Mouse (Mus musculus) hematopoietic stem cell, adult 5-6 weeks (primary cell): ENCODE data around the gene Pex10. TPM values are rescaled to one million over a fixed set of nuclear protein-coding genes. Genes with fewer than 3 reads are reported as not detected.

Experiments used
- ATAC-seq, 2 experiments: fragments of 125-278 bp in 1 of 2; replicated peaks in 1 of 2; 2 replicates each; pipeline ENCODE4 v1.8.0; 2016 to 2017; ENCODE audit warnings: inconsistent platforms in 2 of 2, mild to moderate bottlenecking in 2 of 2, moderate number of reproducible peaks in 2 of 2, low read depth in 1 of 2, moderate TSS enrichment in 1 of 2; ENCODE audit not compliant: low FRiP score in 2 of 2, poor library complexity in 2 of 2, severe bottlenecking in 2 of 2, insufficient read depth in 1 of 2, low TSS enrichment in 1 of 2
- total RNA-seq: library from RNA; stranded (forward); fragments of 172-1452, 232-1000 nt; gene quantifications from 2 replicates; pipeline ENCODE4 v1.2.3, GENCODE M21; 2017

Pex10 gene
- total RNA-seq, result 12.9 and 14.6 TPM in 2 replicates

DNA sequence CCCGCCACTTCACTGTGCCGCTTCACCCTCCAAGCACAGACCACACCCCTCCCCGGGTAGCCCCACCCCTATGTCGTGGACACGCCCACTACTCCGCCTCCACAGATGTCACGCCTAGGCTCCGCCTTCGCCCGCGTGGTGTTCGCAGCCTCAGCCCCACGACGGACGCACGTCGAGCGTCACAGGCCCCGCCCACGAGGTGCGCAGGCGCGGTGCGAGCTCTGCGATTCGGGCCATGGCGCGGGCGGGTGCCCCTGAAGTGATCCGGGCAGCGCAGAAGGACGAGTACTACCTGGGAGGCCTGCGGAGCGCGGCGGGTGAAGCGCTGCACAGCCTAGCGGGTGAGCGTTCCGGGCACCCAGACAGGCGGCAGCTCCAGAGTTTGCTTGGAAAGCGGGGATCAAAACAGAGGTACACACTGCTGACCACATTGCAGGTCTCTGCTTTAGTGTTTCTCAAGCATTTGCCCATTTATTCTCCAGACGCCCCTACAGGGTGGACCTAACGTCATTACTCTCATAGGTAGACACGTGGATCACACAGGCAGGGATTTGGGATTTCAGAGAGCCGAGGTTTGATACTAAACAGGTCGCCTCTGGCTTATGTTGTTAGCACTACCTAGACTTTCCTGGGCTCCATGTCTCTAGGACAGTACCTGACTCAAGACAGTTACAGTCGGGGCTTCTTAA, at the start of gene Pex10:
Gene Pex10 (plus strand): TSS at position 183 of the 689 bp plus-strand sequence.
- peak; percentile 90 to 92 for ATAC-seq

DNA sequence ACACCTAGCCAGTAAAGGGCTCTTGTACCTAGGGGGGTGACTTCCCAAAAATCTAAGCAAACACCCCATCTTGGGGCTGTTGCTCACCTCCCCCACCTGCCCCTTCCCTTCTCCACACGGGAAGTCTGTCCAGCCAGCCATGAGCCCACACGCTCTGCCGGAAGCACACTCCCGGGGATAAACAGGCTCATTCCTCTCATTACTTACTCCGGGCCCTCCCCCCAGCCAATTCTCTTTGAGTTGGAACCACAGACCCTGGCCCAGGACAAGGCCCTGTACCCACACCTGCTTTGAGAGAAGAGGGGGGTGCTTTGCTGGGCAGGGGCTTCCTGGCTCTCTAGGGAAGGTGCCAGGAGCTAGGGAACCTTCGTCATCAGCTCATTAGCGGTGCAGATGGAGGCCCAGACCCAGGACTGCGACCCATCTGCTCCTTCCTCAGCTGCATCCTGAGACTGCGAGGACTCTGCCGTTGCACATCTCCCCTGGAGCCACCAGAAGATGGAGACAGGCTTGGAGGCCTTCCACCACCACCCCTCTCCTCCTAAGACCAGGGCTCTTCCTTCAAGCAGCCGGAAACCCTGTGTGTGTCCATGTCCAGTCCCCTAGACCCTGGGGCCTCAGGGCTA, 49.5 kb upstream of the Pex10 start:
- no peak for ATAC-seq

DNA sequence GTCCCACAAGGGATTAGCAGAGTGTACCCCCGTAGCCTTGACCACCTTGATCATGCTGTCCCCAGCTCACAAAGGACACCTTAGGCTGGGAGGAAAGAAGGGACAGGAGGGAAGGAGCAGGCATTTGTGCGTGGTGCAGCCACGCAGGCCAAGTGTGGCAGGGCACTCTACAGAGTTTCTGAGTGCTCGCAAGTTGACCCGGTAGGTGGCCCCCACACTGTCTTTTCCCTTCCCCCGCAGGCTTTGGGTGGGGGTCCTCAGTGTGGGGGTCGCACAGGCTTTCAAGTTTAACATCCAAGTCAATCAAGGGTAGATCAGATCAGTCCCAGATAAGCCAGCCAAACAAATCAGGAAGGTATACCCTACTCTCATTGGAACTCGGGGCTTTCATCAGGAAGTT, 48.8 kb upstream of the Pex10 start:
- ATAC-seq, result no peak

DNA sequence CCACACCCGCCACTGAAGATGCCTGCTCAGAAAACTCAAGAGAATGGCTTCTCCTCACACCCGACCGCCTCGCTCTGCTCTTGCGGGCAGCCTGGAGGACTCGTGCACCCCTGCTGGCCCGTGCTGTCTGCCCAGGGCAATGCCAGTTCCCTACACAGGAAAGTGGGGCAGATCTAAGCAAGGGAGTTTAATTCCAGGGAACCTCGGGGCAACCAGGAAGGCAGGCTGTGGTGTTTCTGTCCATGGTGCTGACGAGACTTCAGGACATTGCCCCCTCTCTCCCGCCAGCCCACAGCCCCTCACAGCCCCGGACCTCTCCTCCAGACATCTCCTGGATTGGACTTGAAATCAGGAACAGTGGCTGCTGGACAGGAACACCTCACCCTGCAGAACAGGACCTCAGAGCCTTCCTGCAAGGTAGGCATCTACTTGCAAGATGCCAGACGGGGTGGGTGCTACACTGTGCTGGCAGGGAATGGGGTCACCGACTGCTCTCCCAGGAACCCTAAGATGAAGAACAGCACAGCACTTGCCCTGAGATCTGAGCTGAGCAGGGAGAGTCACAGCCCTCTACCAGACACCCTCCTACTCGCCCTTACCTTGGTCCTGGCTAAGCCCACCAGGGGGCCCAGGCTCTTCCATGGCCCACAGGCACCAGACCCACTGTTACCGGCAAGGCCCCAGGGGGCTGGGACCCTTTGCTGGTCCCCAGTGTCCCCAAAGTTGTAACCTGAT, 48.0 kb upstream of the Pex10 start:
- peak; percentile 19 to 53; a peak in 2 of 4 replicates for ATAC-seq

DNA sequence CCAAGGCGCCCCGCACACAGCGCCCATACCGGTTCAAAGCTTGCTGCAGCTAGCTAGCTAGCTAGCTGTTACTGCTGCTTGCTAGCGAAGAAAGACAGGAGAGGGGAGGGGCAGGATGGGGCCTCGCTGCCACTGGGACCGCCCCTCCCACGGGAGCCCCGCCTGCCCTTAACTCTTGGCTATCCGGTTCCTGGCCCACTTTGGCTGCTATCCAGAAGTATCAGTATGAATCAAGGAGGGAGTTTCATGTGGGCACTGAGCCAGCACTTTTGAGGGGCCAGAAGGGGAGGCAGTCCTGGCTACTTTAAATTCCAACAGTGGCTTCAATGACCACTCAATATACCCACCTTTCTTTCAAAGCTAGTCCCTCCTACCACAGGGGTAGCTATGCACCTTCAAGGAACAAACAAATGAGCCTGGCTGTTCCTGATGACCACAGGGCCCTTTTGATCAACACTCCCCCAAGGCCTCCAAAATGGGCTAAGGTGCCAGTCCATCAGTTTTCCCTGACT, 47.4 kb upstream of the Pex10 start:
- no peak for ATAC-seq

DNA sequence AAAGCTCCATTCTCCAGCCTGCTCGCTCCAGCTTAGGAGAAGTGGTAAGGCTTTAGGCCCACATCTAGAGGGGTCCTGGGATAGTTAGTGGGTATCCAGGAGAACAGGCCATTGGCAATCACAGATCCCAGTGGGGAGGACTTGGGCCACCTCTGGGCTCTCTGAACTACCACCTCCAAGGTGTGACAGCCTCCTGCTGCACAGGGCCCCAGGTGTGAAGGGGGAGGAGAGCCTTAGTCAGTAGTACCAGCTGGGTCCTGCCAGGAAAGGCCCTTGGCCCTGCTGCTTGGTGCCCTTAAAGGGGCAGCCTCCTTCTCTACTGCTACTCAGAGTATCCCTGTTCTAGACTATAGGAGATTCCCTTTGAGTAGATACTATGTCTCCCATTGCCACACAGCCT, 46.7 kb upstream of the Pex10 start:
- no peak for ATAC-seq

DNA sequence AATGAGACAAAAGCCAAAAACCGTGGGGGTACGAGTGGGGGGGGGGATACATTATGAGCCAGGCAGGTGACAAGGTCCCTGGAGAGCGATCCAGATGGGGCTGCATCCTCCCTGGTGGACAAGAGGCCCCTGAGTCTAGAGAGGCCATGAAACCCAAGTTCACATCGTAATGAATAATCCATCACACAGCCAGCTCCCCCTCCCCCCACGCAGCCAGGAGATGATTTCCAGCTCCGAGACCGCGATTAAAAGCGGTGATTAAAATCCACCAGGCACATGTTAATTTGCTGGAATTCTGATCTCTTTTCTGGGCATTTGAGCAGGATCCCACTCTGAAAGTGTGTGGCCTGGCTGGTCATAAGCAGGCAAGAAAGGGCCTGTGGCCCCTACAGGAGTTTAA, 46.0 kb upstream of the Pex10 start:
- no peak for ATAC-seq

DNA sequence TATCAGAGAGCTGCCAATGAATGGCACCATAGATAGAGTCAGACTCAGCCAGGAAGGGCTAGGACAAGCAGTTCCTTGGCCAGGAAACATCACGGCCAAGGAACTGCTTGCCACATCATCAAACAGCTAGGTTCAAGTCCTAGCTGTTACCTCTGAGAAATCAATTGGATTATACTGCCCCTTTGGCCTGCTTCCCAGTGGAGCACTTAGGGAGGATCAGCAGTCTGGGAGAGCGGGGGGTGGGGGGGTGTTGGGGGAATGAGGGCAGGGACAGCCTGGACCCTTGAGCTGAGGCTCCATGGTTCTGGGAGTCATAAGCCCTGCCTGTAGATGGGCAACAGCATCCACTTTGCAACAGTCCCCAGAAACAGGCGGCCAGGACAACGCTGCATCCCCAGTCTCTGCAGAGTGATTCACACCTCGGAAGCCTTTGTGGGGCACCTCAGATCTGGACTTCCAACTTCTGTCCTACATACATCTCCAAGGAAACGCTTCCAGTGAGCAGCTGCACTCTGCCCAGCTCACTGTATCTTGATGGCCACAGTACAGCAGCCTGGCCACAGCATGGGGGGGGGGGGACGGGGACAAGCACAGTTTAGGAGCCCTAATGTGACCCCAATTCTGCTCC, 44.5 kb upstream of the Pex10 start:
- ATAC-seq, result no peak

DNA sequence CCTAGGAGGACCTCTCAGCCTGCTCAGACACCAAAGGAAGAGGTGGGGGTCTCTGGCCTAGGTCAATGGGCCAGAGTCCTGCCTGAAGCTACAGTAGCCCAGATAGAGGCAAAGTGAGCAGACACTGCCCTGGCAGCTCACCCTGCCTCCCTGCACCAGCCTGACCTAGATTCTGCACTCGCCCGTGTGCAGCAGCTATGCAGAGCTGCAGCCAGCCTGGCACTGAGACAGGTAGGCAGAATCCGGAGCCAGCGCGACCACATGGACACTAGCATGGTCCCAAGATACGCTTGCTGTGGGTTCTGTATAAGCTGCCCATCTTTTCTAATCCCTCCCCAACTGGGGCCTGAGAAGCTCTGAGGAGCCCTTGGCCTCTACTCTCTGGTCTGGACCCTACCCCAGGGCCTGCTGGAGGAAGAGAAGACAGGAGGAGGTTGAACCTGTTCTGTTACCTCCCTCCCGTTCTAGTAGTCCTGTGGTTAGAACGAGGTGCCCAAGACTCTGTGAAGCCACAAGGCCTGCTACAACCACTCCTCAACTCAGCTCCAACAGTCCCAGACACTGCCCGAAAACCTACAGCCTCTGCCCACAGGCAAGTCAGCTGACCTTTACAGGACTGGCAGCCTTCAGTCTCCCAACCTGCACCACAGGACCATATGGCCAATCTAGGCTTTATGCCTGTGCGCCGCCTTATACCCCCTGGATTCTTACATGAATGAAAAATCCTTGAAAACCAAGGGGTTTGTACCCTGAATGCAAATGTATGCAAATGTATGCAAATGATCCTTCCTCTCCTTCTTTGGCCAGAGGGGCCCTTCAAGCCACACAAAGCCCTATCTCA, 42.4 kb upstream of the Pex10 start:
- no peak for ATAC-seq

DNA sequence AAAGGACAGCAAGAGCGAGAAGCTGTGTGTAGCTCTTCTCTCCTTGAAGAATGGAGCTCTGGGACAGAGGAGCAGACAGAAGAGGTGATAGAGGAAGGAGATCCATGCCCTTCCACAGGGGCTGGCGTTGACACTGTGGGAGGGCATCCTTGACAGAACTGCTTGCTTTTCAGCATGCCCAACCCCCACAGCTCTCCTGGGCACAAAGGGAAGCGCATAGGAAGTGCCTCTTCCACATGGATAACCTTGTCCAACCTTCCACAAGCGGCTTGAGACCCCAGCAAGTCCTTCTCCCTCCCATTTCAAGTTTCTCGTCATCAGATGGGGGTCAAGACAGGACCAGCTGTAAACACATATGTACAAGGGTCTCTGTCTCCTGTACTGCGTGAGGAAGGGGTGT, 33.7 kb upstream of the Pex10 start:
- ATAC-seq, result no peak

DNA sequence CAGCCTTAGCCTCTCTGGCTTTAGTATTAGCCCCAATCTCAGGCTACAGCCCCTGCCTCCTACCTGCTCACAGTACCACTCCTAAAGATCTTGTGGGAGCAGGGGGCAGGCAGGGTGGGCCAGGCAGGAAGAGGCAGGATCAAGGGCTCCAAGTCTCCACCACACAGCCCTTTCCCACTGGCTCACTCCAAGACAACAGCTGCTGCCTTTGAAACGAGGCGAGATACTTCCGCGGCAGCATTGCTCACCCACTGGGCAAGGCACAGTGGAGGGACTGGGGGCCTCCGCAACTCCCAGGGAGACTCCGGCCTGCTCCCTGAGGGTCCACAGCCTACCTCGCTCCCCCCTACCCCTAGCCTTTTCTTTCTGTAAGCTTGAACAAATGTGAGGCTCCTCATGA, 32.6 kb upstream of the Pex10 start:
- ATAC-seq, result no peak

DNA sequence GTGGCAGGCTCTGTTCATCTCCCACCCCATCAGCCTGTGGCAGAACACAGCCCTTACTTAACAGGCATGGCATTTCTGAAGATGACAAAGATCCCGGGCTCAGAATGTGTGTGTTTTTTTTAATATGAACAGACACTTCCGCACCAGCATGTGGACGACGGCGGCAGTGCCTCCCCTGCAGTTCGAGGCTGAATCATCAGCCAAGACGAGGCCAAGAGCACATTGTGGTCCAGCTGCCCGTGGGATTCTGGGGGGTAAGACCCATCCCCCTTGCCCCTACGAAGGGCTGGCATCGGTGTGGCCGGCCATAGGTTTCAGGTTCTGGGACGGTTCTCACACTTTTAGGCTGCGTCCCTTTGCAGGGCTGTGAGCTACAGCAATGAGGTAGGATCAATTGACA, 32.0 kb upstream of the Pex10 start:
- no peak for ATAC-seq

DNA sequence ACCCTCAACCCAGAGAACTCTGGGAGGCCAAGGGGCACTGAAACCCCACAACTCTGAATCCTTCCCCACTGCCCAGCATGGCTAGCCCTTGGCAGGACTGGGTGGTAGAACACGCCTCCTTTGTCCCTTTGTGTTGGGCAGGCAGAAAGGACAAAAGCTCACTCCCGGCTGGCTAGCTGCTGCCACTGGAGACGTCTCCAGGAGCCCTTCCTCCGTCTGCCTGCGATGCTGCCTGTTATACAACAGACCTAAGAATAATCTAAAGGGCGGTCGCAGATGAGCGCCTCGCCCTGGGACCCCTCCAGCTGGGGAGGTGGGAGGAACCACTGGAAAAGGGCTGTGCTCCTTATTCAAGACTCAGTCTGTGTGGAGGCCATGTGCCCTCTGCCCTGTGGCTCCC, 26.6 kb upstream of the Pex10 start:
- no peak for ATAC-seq

DNA sequence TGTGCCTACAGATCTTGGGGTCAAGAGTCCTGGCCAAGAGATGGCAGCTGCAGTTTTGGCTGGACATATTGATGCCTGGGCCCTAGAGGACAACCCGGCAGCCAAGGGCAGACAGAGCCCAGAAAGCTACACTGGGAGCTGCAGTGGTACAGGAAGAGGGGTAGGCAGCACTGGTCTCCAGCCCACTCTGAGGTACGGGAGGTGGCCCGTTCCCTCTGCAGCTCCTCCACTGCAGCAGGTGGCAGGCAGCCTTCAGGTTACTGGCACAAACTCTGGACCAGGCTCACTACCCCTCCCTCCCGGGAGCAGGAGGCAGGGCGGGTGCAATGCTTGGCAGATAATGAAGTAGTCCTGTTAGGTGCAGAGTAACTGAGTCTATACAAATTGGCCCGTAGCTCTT, 26.1 kb upstream of the Pex10 start:
- no peak for ATAC-seq

DNA sequence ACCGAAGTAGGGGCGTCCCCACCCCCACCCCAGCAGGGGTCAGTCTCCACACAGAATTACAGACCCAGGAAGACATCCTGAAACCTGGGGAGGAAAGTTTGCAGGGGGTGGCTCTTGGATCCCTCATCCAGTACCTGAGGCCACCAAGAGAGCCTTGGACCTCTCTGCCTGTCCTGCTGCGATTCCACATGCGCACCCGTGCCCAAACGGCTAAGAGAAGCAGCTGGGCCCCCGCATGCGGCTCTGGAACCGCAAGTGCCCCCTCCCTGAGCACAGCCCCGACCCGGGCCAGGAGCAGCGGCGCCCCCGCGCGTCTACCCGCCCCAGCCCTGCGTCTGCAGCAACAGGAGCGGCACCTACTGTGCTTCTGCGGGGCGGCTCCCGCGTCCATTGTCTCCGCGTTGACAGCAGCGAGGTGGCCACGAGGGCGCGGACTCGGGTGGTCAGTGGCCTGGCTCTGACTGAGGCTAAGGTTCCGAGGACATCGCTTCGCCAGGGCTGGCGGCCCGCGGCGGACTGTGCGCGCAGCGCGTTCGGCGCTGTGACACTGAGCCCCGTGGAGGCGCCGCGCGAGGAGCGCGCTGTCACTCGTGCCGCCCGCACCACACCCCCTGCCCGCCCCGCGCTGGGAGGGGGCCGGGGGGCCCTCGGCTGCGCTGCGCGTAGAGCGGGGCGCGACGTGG, 24.1 kb upstream of the Pex10 start:
- ATAC-seq, result no peak

DNA sequence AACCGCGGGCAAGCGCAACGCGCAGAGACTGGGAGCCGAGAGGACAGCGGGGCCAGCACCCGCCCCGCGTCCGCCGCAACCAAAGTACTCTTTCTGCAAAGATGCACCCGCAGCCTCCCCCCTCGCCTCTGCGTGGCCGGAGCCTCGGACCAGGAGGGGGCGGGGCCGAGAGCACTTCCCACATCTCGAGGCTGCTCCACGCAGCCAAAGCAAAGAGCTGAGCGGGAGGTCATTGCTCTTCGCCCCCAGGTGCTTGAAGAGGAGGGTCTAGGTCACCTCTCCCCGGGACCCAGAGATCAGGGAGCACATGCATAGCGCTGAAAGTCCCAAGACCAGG, 23.6 kb upstream of the Pex10 start:
- ATAC-seq, result no peak

DNA sequence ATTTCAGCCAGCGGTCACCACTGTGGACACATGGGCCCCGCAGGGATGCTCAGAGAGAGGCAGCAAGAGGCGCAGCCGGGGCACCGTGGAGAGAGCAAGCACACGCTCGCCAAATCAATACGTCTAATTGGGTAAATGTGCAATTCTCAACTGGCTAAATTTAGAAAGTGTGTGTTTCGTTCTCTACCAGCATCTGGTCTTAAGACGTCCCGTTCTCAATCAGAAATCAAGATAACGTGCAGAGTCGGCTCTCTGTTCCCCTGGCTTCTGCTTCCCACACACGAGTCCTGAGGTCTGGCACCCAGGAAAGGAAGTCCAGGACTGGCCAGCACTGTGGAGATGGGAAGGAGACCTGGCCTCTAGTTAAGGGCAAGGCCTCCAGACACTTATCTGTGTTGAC, 20.2 kb upstream of the Pex10 start:
- no peak for ATAC-seq
